Mouse (Mus musculus): ENCODE measurements around the gene Xcr1. TPM values are rescaled to one million over a fixed set of nuclear protein-coding genes. Genes with fewer than 3 reads are reported as not detected.

Gene Xcr1
- not detected in 2 replicates for total RNA-seq (2014; fragmentation: Nextera tagmentation)
- 0.13 TPM in 1 of 2 replicates, not detected in the other for total RNA-seq (2017)

DNA sequence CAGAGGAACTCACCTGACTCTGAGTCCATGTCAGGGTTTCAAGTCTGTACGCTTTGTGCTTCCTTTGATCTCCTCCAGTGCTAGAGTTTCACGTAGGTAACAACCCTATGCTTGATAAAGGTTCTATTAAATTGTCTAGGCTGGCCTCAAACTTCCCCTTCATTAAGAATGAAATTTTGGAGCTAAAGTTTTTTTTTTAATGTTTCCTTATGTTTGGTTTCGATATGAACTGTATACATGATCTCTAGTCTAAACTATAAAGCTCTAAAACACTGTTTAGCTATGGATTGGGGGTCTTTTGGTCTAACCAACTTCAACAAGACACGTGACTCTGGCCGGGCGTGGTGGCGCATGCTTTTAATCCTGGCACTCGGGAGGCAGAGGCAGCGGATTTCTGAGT lies at the start of gene Xcr1:
TSS of gene Xcr1 (minus strand) at position 101 of the 400 bp plus-strand sequence.
- ATAC-seq (replicated peaks; ENCODE audit: poor library complexity, severe bottlenecking) = no peak

- no peak for ATAC-seq (replicated peaks; ENCODE audit: poor library complexity, severe bottlenecking)
These were observed 10.2 kb upstream of the Xcr1 start for GRCm38 (mm10) chr9:123872049-123872448.

GRCm38 (mm10) chr9:123869167-123869784 lies 7.4 kb upstream of the Xcr1 start:
- ATAC-seq (replicated peaks; ENCODE audit: poor library complexity, severe bottlenecking) = peak; percentile 91

- ATAC-seq (replicated peaks; ENCODE audit: poor library complexity, severe bottlenecking) = peak; percentile 80
These were observed 1.8 kb upstream of the Xcr1 start for GRCm38 (mm10) chr9:123863641-123864040.

DNA sequence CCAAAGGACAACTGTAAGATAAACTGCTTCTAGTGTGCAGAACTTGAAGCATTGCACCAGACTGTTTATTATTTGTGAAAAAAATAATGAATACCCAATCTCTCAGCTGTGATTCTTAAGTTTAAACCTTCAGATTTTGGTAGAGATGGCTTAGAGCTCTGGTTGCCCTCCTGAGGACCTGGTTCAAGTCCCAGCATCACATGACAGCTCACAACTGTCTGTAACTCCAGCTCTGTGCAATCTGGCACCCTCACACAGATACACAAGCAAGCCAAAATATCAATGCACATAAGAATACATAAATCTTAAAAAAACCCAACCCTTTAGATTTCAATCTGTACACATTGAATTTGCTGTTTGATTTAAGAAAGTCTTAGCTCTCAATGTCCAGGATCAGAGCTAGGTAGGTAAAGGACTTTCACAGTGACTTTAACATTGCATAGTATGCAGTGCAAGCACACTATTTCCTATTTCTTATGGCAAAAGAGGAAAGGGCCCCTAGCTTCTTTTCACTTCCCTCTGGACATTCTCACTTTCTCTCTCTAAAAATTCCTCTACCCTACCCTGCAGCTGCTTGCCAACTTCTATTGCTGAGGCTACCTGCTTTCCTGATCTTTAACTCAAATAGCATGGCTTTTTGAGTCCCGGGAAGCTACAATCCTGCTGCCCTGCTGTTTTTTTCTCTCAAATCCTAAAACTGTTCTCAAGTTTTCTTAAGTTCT lies 1.2 kb upstream of the Xcr1 start:
- peak; percentile 85 for ATAC-seq (replicated peaks; ENCODE audit: poor library complexity, severe bottlenecking)

GRCm38 (mm10) chr9:123856836-123857235 lies 5.0 kb downstream of the Xcr1 start:
- ATAC-seq (replicated peaks; ENCODE audit: poor library complexity, severe bottlenecking) = peak; percentile 30; the same call in 1 of the 2 replicates

GRCm38 (mm10) chr9:123852449-123853390 lies 9.1 kb downstream of the Xcr1 start:
- ATAC-seq (replicated peaks; ENCODE audit: poor library complexity, severe bottlenecking) = no peak

- ATAC-seq (replicated peaks; ENCODE audit: poor library complexity, severe bottlenecking) = peak; percentile 83
These were observed 9.9 kb downstream of the Xcr1 start, which contains the start of gene Fyco1 for GRCm38 (mm10) chr9:123851713-123852448. Fyco1 (minus strand) TSS chr9:123851899.

DNA sequence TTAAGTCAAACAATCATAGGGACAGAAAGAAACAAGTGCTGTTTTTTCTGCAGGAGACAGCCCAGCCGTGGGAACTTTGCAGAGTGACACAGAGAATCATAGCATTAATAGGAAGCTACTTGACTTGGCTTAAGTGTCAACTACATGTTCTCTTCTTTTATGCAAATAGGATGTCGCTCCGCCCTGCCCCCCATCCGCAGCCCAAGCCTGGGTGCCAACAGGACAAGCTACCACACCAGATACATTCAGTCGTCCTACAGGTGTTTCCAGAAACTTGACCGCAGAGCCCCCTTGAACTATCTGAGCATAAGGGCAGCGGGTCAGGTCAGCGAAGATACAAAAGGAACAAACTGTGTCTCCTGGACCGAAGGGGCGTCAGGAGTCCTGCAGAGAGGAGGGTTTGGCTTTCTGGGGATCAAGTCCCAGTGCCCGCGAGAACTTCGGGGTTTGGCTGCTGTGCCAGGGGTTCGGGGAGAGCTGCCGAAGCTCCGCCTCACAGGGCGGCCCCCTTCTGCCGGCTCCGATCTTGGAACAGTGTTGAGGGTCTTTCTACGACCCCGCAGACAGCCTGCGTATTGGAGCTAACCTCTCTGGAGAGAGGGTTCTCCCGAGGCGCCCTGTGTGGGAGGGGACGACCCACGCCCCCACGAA lies 10.6 kb downstream of the Xcr1 start:
- ATAC-seq (replicated peaks; ENCODE audit: poor library complexity, severe bottlenecking) = peak; percentile 54

- ATAC-seq (replicated peaks; ENCODE audit: poor library complexity, severe bottlenecking) = peak; percentile 54
These were observed 11.1 kb downstream of the Xcr1 start for GRCm38 (mm10) chr9:123850705-123851061.

DNA sequence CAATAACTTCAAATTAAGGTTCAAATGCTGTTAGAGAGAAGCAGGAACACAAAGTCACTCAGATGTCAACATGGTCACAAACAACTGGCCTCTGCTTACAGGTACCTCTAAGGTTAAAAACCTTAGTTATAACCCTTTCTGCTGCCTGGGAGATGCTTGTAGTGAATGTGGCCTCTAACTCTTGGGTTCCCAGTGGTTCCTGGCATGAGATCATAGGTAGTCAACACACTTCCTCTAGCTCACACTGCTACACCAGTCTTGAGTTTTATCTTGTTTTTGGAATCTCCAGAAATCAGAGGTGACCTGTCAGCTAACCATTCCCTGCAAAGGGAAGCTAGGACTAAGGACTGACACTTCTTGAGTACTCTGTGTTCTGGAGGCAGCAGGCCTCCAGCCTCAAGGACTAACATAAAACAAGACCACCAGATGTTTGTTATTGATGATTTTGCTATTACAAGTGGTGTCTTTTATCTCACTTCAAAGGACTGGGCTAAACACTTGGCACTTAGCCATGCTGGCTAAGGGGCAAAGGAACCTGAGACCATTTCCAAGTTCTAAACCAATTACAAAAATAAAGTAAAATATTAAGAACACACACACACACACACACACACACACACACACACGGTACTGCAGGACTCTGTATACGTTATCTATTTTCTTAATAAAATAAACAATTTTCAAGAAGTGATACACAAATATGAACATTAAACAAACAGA lies 11.7 kb downstream of the Xcr1 start:
- no peak for ATAC-seq (replicated peaks; ENCODE audit: poor library complexity, severe bottlenecking)

DNA sequence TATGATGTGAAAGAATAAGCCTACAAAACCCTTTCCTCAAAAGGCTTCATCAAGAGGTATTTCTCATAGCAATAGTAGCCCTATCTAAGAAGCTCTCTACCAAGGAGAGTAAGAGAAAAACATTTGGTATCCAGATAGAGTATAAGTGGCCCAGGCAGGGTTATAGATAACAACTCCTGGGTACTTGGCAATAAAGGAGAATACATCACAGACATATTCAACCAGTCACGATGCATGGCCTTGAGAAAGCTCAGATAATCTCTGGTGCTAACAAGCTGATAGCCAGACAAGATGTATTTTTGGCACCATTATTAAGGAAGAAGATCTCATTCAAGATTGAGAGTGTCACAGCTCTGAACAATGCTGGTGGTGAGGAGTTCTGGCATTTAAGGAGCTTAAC lies 15.3 kb downstream of the Xcr1 start:
- no peak for ATAC-seq (replicated peaks; ENCODE audit: poor library complexity, severe bottlenecking)

DNA sequence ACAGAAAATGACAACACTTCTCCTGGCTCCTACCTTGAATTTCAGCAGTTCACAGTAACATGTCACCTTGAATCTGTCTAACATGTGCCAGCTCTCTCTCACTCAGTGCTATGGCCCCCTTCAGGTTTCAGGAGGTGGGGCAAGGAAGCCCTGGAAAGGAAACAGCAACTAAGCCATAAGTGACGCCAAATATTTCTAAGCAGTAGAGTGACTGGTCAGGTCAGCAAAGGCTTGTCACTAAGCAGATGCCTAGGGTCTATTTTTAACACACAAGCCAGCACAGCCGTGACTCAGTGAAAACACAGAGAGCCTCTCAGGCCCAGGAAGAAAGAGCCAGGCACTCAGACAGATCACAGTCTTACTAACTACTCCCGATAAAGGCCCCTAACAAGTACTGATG lies 16.7 kb downstream of the Xcr1 start:
- peak; percentile 58 for ATAC-seq (replicated peaks; ENCODE audit: poor library complexity, severe bottlenecking)

GRCm38 (mm10) chr9:123844468-123844867 lies 17.4 kb downstream of the Xcr1 start:
- ATAC-seq (replicated peaks; ENCODE audit: poor library complexity, severe bottlenecking) = no peak

DNA sequence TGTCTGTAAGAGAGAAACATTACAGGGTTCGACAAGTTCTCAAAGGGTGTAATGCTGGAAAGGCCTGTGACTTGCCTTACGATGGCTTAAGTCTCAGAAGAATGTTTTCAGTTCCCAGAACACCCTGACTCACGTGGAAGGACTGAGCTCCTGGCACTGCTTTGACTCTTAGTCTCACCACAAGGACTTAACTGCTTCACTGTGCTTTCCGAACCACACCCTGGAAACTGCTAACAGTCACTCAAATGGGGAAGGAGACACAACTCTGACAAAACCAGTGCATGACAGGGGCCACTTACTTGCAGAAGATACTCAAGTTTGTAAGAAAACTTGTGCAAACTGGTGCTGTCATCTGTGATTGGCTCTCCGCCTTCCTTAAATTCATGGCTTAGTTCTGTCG lies 21.6 kb downstream of the Xcr1 start:
- ATAC-seq (replicated peaks; ENCODE audit: poor library complexity, severe bottlenecking) = peak; percentile 89

- ATAC-seq (replicated peaks; ENCODE audit: poor library complexity, severe bottlenecking) = no peak
These were observed 26.0 kb downstream of the Xcr1 start for GRCm38 (mm10) chr9:123835851-123836250.

DNA sequence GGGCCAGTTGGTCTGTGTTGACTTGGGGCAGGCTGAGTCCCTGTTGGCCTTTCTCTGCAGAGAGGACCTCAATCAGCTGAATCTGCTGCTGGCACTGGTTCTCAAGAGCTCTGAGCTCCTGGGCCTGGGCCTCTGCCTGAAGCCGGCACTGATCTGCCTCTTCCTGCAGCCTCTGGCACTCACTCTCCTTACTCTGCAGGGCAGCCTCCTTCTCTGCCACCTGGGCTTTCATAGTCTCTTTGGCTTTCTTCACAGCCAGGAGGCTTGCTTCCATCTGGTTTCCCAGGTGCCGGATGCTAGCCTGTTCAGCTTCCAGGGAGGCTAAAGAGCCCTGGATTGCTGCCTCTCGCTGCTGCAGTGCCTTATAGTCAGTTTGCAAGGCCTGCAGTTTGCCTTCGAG lies 32.9 kb downstream of the Xcr1 start:
- ATAC-seq (replicated peaks; ENCODE audit: poor library complexity, severe bottlenecking) = no peak

DNA sequence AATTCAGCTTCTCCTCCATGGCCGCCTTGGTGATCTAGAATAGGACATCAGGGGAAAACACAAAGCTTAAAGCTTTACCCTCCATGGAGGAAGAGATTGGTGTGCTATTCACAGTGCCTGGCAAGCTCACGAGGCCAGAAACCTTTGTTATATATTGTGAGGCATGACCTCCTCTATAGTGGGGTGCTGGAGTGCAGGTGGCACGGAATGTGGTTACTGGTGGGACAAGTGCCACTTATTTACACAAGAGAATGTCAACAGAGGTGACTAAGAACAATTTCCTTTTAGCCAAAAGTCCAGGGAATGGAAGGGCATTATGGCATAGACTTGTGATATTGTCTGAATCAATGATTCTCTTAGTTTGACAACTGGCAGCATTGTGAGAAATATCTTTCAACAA lies 35.2 kb downstream of the Xcr1 start:
- no peak for ATAC-seq (replicated peaks; ENCODE audit: poor library complexity, severe bottlenecking)

GRCm38 (mm10) chr9:123818601-123819000 lies 43.2 kb downstream of the Xcr1 start:
- ATAC-seq (replicated peaks; ENCODE audit: poor library complexity, severe bottlenecking) = no peak
